Mouse (Mus musculus): ENCODE results near the gene Ltbr. TPM values are rescaled to one million over a fixed set of nuclear protein-coding genes. Genes with fewer than 3 reads are reported as not detected.
"Not testable (repeated sequence)": the region's sequence is repeated elsewhere in the genome, so short reads cannot be mapped to it uniquely, and the experiment has no call there.

Gene Ltbr
- total RNA-seq, 1 experiment = 14.3 TPM

DNA sequence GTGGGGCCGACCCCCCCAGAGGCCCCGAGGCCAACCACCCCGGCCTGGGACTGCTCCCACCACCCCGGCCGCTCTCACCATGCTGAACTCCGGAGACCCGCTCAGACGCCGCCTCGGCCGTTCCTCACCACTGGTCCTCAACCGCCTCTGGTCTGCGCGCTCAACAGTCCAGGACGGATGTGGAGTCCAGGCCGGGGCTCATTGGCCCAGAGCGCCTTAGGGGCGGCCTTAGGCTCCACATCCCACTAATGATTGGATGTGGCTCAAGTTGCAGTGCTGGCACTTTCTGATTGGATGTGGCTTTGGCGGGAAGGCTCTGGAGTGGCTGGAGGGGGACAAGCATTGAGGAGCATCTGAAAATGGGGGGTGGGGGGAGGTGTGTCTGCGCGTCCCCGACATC is 27.8 kb downstream of the Ltbr start, which contains the start of gene Tuba3a:
Tuba3a (minus strand) TSS at position 153 of the 400 bp plus-strand sequence.
- Histone ChIP-seq H3K9me3 (ENCODE audit: control insufficient read depth, insufficient read depth, low read depth, low read length) (no peaks in the 10 kb centered on the region), H3K4me1 (ENCODE audit: control insufficient read depth in 2 of 2, insufficient read depth in 2 of 2, low read length in 2 of 2, poor library complexity in 1 of 2) (no peaks in the 10 kb centered on the region), H3K36me3 (ENCODE audit: control insufficient read depth, insufficient read depth, low read length, poor library complexity, severe bottlenecking) (peaks cover 4% of the 10 kb centered on the region; the same call in 1 of the 2 replicates), H3K9ac (ENCODE audit: insufficient read depth, low read depth, low read length, poor library complexity, severe bottlenecking) (peak within 1 kb of the TSS; percentile 27; the same call in 1 of the 2 replicates), H3K27ac (ENCODE audit: insufficient read depth, low read depth, low read length, poor library complexity, severe bottlenecking) (no peak within 1 kb of the TSS), H3K4me3 (ENCODE audit: insufficient read depth in 1 of 2, low read depth in 1 of 2, low read length in 2 of 2, poor library complexity in 1 of 2, severe bottlenecking in 1 of 2) (peak within 1 kb of the TSS; percentile 40 to 54)
- TF ChIP-seq MAFK (IDR thresholded peaks at IDR 0.05; ENCODE audit: insufficient read depth, low read depth, low read length) (peak; percentile 49; the same call in 1 of the 2 replicates), ZC3H11A (IDR thresholded peaks at IDR 0.05; ENCODE audit: borderline replicate concordance, low read depth, low read length) (no peak), CHD2 (IDR thresholded peaks at IDR 0.05; ENCODE audit: low read depth, low read length) (peak; percentile 84), ZNF384 (IDR thresholded peaks at IDR 0.05; ENCODE audit: low read depth, low read length) (no peak), HCFC1 (IDR thresholded peaks at IDR 0.05; ENCODE audit: borderline replicate concordance, insufficient read depth, low read length) (no peak)
- no peak for DNase-seq (ENCODE audit: low read depth, low spot score)
- in situ Hi-C loops (cut with MboI; ENCODE audit: low sequenced_read_pairs in 2 of 2, unreplicated experiment in 2 of 2) = no loop called here

DNA sequence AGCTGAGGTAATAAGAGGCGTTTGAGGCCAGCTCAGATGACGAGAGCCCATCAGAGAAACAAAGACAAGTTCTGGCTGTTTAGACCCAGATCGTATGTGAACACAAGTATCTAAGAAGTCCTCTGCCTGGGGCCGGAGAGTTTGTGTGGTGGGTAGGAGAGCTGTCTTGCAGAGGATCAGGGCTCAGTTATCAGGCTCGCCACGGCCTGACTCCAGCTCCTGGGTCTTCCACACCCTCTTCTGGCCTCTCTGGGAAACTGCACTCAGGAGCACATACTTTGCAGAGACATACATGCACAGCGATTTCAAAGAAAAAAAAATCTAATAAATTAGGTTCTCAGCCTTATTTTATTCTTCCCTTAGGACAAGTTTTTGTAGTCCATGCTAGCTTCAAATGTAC is 28.9 kb downstream of the Ltbr start:
- peak; percentile 18; the same call in 1 of the 2 replicates for TF ChIP-seq ZC3H11A (IDR thresholded peaks at IDR 0.05; ENCODE audit: borderline replicate concordance, low read depth, low read length)
- no peak for TF ChIP-seq HCFC1 (IDR thresholded peaks at IDR 0.05; ENCODE audit: borderline replicate concordance, insufficient read depth, low read length)
- no peaks in the 10 kb centered on the region for H3K4me1 ChIP-seq (ENCODE audit: control insufficient read depth in 2 of 2, insufficient read depth in 2 of 2, low read length in 2 of 2, poor library complexity in 1 of 2)
- DNase-seq (ENCODE audit: low read depth, low spot score) = no peak
- no peak overlapping the region for H3K27ac ChIP-seq (ENCODE audit: insufficient read depth, low read depth, low read length, poor library complexity, severe bottlenecking)
- in situ Hi-C loops (cut with MboI; ENCODE audit: low sequenced_read_pairs in 2 of 2, unreplicated experiment in 2 of 2) = no loop called here
- peaks cover 6% of the 10 kb centered on the region; the same call in 1 of the 2 replicates for H3K36me3 ChIP-seq (ENCODE audit: control insufficient read depth, insufficient read depth, low read length, poor library complexity, severe bottlenecking)
- no peak overlapping the region for H3K4me3 ChIP-seq (ENCODE audit: insufficient read depth in 1 of 2, low read depth in 1 of 2, low read length in 2 of 2, poor library complexity in 1 of 2, severe bottlenecking in 1 of 2)
- no peak overlapping the region for H3K9ac ChIP-seq (ENCODE audit: insufficient read depth, low read depth, low read length, poor library complexity, severe bottlenecking)
- H3K9me3 ChIP-seq (ENCODE audit: control insufficient read depth, insufficient read depth, low read depth, low read length) = no peaks in the 10 kb centered on the region

DNA sequence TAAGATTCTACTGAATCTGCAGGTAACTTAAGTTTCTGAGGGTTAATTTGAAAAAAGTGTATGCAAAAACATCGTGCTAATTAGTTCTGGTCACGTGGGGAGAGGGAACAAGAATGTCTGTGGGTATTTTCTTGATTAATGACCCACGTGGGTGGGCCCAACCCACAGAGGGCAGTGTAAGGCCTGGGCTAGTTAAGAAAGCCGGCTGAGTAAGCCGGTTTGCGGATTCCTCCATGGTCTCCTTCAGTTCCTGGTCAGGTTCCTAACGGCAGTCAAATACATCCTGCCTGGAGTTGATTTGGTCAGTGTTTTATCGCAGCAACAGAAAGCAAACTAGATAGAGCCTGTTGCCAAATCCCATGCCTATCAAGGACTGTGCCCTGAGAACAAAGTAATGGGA is 29.4 kb downstream of the Ltbr start:
- TF ChIP-seq ZNF384 (IDR thresholded peaks at IDR 0.05; ENCODE audit: low read depth, low read length) (no peak), MAFK (IDR thresholded peaks at IDR 0.05; ENCODE audit: insufficient read depth, low read depth, low read length) (no peak), CHD2 (IDR thresholded peaks at IDR 0.05; ENCODE audit: low read depth, low read length) (no peak), ZC3H11A (IDR thresholded peaks at IDR 0.05; ENCODE audit: borderline replicate concordance, low read depth, low read length) (no peak), HCFC1 (IDR thresholded peaks at IDR 0.05; ENCODE audit: borderline replicate concordance, insufficient read depth, low read length) (no peak)
- in situ Hi-C loops (cut with MboI; ENCODE audit: low sequenced_read_pairs in 2 of 2, unreplicated experiment in 2 of 2) = no loop called here
- no peaks in the 10 kb centered on the region for H3K4me1 ChIP-seq (ENCODE audit: control insufficient read depth in 2 of 2, insufficient read depth in 2 of 2, low read length in 2 of 2, poor library complexity in 1 of 2)
- H3K9me3 ChIP-seq (ENCODE audit: control insufficient read depth, insufficient read depth, low read depth, low read length) = no peaks in the 10 kb centered on the region
- no peak overlapping the region for H3K27ac ChIP-seq (ENCODE audit: insufficient read depth, low read depth, low read length, poor library complexity, severe bottlenecking)
- H3K9ac ChIP-seq (ENCODE audit: insufficient read depth, low read depth, low read length, poor library complexity, severe bottlenecking) = no peak overlapping the region
- H3K36me3 ChIP-seq (ENCODE audit: control insufficient read depth, insufficient read depth, low read length, poor library complexity, severe bottlenecking) = peaks cover 6% of the 10 kb centered on the region; the same call in 1 of the 2 replicates
- no peak for DNase-seq (ENCODE audit: low read depth, low spot score)
- no peak overlapping the region for H3K4me3 ChIP-seq (ENCODE audit: insufficient read depth in 1 of 2, low read depth in 1 of 2, low read length in 2 of 2, poor library complexity in 1 of 2, severe bottlenecking in 1 of 2)

DNA sequence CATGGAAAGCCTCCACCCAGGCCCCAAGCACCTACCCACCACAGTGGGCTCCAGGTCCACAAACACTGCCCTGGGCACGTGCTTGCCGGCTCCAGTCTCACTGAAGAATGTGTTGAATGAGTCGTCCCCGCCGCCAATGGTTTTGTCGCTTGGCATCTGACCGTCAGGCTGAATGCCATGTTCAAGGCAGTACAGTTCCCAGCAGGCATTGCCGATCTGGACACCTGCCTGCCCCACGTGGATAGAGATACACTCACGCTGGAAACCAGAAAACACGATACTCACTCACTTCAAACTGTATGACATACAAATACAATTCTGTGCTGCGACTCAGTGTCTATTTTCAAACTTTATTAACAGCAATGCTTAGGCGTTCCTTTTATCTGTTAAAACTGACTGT is 31.0 kb downstream of the Ltbr start:
- in situ Hi-C loops (cut with MboI; ENCODE audit: low sequenced_read_pairs in 2 of 2, unreplicated experiment in 2 of 2); H3K9ac ChIP-seq (ENCODE audit: insufficient read depth, low read depth, low read length, poor library complexity, severe bottlenecking); H3K4me1 ChIP-seq (ENCODE audit: control insufficient read depth in 2 of 2, insufficient read depth in 2 of 2, low read length in 2 of 2, poor library complexity in 1 of 2); H3K36me3 ChIP-seq (ENCODE audit: control insufficient read depth, insufficient read depth, low read length, poor library complexity, severe bottlenecking); H3K9me3 ChIP-seq (ENCODE audit: control insufficient read depth, insufficient read depth, low read depth, low read length); H3K27ac ChIP-seq (ENCODE audit: insufficient read depth, low read depth, low read length, poor library complexity, severe bottlenecking); H3K4me3 ChIP-seq (ENCODE audit: insufficient read depth in 1 of 2, low read depth in 1 of 2, low read length in 2 of 2, poor library complexity in 1 of 2, severe bottlenecking in 1 of 2); DNase-seq (ENCODE audit: low read depth, low spot score): not testable (repeated sequence)

DNA sequence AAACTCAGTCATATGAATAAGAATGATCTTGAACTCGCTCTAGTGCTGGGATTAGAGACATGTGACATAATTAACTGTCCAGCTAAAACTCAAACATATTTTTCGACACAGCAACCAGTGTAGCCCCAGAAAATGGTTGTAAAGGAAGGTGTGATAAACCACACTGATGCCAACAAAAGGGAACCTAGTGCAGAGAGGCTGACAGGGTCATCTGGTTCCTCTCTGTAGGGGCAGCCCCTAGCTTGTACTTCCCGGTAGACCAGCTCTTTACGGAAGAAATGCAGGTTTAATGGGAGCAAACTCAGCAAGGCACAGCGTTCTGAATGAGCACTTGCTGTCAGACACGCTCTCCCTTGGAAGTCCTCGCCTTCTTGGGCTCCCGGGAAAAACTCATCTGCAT is 34.0 kb downstream of the Ltbr start:
- Histone ChIP-seq H3K27ac (ENCODE audit: insufficient read depth, low read depth, low read length, poor library complexity, severe bottlenecking) (no peak overlapping the region), H3K4me1 (ENCODE audit: control insufficient read depth in 2 of 2, insufficient read depth in 2 of 2, low read length in 2 of 2, poor library complexity in 1 of 2) (no peaks in the 10 kb centered on the region), H3K9me3 (ENCODE audit: control insufficient read depth, insufficient read depth, low read depth, low read length) (no peaks in the 10 kb centered on the region), H3K4me3 (ENCODE audit: insufficient read depth in 1 of 2, low read depth in 1 of 2, low read length in 2 of 2, poor library complexity in 1 of 2, severe bottlenecking in 1 of 2) (no peak overlapping the region), H3K9ac (ENCODE audit: insufficient read depth, low read depth, low read length, poor library complexity, severe bottlenecking) (no peak overlapping the region), H3K36me3 (ENCODE audit: control insufficient read depth, insufficient read depth, low read length, poor library complexity, severe bottlenecking) (peaks cover 6% of the 10 kb centered on the region; the same call in 1 of the 2 replicates)
- TF ChIP-seq MAFK (IDR thresholded peaks at IDR 0.05; ENCODE audit: insufficient read depth, low read depth, low read length) = no peak
- TF ChIP-seq CHD2 (IDR thresholded peaks at IDR 0.05; ENCODE audit: low read depth, low read length) = no peak
- TF ChIP-seq HCFC1 (IDR thresholded peaks at IDR 0.05; ENCODE audit: borderline replicate concordance, insufficient read depth, low read length) = no peak
- no peak for TF ChIP-seq ZNF384 (IDR thresholded peaks at IDR 0.05; ENCODE audit: low read depth, low read length)
- no peak for TF ChIP-seq ZC3H11A (IDR thresholded peaks at IDR 0.05; ENCODE audit: borderline replicate concordance, low read depth, low read length)
- in situ Hi-C loops (cut with MboI; ENCODE audit: low sequenced_read_pairs in 2 of 2, unreplicated experiment in 2 of 2) = no loop called here
- DNase-seq (ENCODE audit: low read depth, low spot score) = no peak

Measured in ES-E14 (cell line).